ENCODE assay signal across 7 mouse cellular contexts in the genomic region with DNA sequence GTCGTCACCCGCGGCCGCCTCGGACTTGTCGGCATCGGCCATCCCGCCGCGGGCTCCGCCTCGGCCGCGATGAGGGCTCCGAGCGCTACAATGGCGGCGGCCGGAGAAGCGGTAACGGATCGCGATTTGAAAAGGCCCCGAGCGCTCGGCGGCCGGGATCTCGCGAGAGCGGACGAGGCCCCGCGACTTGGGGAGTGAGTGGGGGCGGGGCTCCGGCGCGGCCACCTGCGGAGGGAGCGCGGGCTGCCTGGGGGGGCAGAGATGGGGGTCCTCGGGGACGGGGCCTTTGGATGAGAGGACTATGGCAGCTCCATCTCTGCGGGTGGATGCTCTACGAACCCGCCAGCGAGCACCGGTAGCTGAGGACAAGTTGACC. TPM values are rescaled to one million over a fixed set of nuclear protein-coding genes. Genes with fewer than 3 reads are reported as not detected.
DNase-seq lines count a peak whose midpoint lies in the region; ATAC-seq and TF ChIP-seq lines count a peak whose summit lies in the region.

A gene (minus strand): TSS at position 185 of the 376 bp plus-strand sequence.

- no peaks in the 10 kb centered on the region for H3K36me3 ChIP-seq in intestine, embryonic 16.5 days (ENCODE audit: control insufficient read depth, insufficient read depth, low read length)
- H3K36me3 ChIP-seq in limb, embryonic 11.5 days (ENCODE audit: control insufficient read depth, insufficient read depth, low read length) = no peaks in the 10 kb centered on the region
- H3K36me3 ChIP-seq in midbrain, embryonic 13.5 days = no peaks in the 10 kb centered on the region
- H3K36me3 ChIP-seq in small intestine, adult 2 months (ENCODE audit: control insufficient read depth, insufficient read depth, low read length) = no peaks in the 10 kb centered on the region

- H3K27me3 ChIP-seq in intestine, embryonic 16.5 days (replicated peaks; ENCODE audit: control insufficient read depth, insufficient read depth, low read length) = no peaks in the 10 kb centered on the region
- H3K27me3 ChIP-seq in limb, embryonic 11.5 days (ENCODE audit: control insufficient read depth, insufficient read depth, low read length) = no peaks in the 10 kb centered on the region
- no peaks in the 10 kb centered on the region for H3K27me3 ChIP-seq in midbrain, embryonic 13.5 days
- 0 out of 2 replicates have a peak, but pooled peaks cover 3% of the 10 kb centered on the region for H3K27me3 ChIP-seq in small intestine, adult 2 months (ENCODE audit: control insufficient read depth, insufficient read depth, low read length)

- DNase-seq in adrenal gland, adult 8-10 months = peak; percentile 66
- DNase-seq in embryo, embryonic 11 days = peak; percentile 93
- DNase-seq in gastrocnemius, postnatal 36 days = peak; percentile 62 to 69
- DNase-seq in limb, embryonic 11.5 days (ENCODE audit: low spot score) = peak; percentile 92

- no peak for TF ChIP-seq CTCF in small intestine, adult 2 months (IDR thresholded peaks at IDR 0.05; ENCODE audit: extremely low read depth, insufficient read length, insufficient replicate concordance, low read depth, low read length)

- under 1% methylated on average over 40 of the region's 48 CpGs for WGBS in intestine, embryonic 16.5 days
- WGBS in limb, embryonic 11.5 days = under 1% methylated on average over 37 of the region's 48 CpGs
- WGBS in midbrain, embryonic 13.5 days = under 1% methylated on average over 48 of the region's 48 CpGs
- WGBS in small intestine, adult 2 months = 1% methylated on average over 47 of the region's 48 CpGs

- intact Hi-C loops in gastrocnemius, postnatal 36 days (cut with DNase I) = no loop called here

- peak within 1 kb of the TSS; percentile 77 for H3K4me2 ChIP-seq in intestine, embryonic 16.5 days (ENCODE audit: low read depth, low read length)
- peak within 1 kb of the TSS; percentile 60 for H3K4me2 ChIP-seq in limb, embryonic 11.5 days (ENCODE audit: low read depth, severe bottlenecking)
- H3K4me2 ChIP-seq in midbrain, embryonic 13.5 days (replicated peaks) = peak within 1 kb of the TSS; percentile 78

- peaks cover 12% of the 10 kb centered on the region; the same call in 1 of the 2 replicates for H3K4me1 ChIP-seq in intestine, embryonic 16.5 days (ENCODE audit: control insufficient read depth, insufficient read depth, low read length)
- H3K4me1 ChIP-seq in limb, embryonic 11.5 days (ENCODE audit: control insufficient read depth, insufficient read depth, low read length) = peaks cover 9% of the 10 kb centered on the region
- H3K4me1 ChIP-seq in midbrain, embryonic 13.5 days (replicated peaks) = peaks cover 30% of the 10 kb centered on the region
- no peaks in the 10 kb centered on the region for H3K4me1 ChIP-seq in small intestine, adult 2 months (ENCODE audit: control insufficient read depth, insufficient read depth, insufficient read length, low read length)

- H3K9me3 ChIP-seq in intestine, embryonic 16.5 days (ENCODE audit: control insufficient read depth, low read length) = no peaks in the 10 kb centered on the region
- no peaks in the 10 kb centered on the region for H3K9me3 ChIP-seq in limb, embryonic 11.5 days (ENCODE audit: control insufficient read depth, low read length)
- H3K9me3 ChIP-seq in midbrain, embryonic 13.5 days = no peaks in the 10 kb centered on the region

- H3K9ac ChIP-seq in intestine, embryonic 16.5 days (ENCODE audit: low read depth, low read length) = peak within 1 kb of the TSS; percentile 92
- H3K9ac ChIP-seq in limb, embryonic 11.5 days (ENCODE audit: low read length) = peak within 1 kb of the TSS; percentile 99
- H3K9ac ChIP-seq in midbrain, embryonic 13.5 days (replicated peaks) = peak within 1 kb of the TSS; percentile 98

- no peak for TF ChIP-seq POLR2A in small intestine, adult 2 months (IDR thresholded peaks at IDR 0.05; ENCODE audit: low read depth, low read length)

- peak within 1 kb of the TSS; percentile 81 for H3K27ac ChIP-seq in intestine, embryonic 16.5 days (ENCODE audit: low read length)
- H3K27ac ChIP-seq in limb, embryonic 11.5 days (replicated peaks; ENCODE audit: low read depth, low read length) = peak within 1 kb of the TSS; percentile 83
- H3K27ac ChIP-seq in midbrain, embryonic 13.5 days = peak within 1 kb of the TSS; percentile 97
- H3K27ac ChIP-seq in small intestine, adult 2 months (ENCODE audit: insufficient read depth, low read depth, low read length) = no peak within 1 kb of the TSS

- peak; percentile 90 for ATAC-seq in intestine, embryonic 16.5 days
- peak; percentile 86 for ATAC-seq in limb, embryonic 11.5 days (ENCODE audit: insufficient number of reproducible peaks, low FRiP score, low TSS enrichment, low read depth)
- peak; percentile 86 for ATAC-seq in midbrain, embryonic 13.5 days

- H3K4me3 ChIP-seq in intestine, embryonic 16.5 days (ENCODE audit: low read length) = peak within 1 kb of the TSS; percentile 74
- peak within 1 kb of the TSS; percentile 71 for H3K4me3 ChIP-seq in limb, embryonic 11.5 days (ENCODE audit: low read depth, low read length)
- peak within 1 kb of the TSS; percentile 83 for H3K4me3 ChIP-seq in midbrain, embryonic 13.5 days (replicated peaks)
- H3K4me3 ChIP-seq in small intestine, adult 2 months (ENCODE audit: low read depth, low read length) = peak within 1 kb of the TSS; percentile 84

RNA-seq across cellular contexts. Expression of the gene that starts here (rescaled TPM):
- 10 to 100 TPM; 24.2 to 41.5 (median 30.5) TPM for total RNA-seq in adrenal gland, adult 8-10 months (2022)
- 1 to 10 TPM; 3.0 to 3.6 TPM for total RNA-seq in gastrocnemius, postnatal 36 days (2021)
- 43.6 and 46.9 TPM in 2 replicates for polyA plus RNA-seq in intestine, embryonic 16.5 days (2015; fragmentation: Nextera tagmentation; extraction: Ambion mirVana)
- 136 and 151 TPM in 2 replicates for polyA plus RNA-seq in limb, embryonic 11.5 days (2014; fragmentation: Nextera tagmentation; extraction: Ambion mirVana)
- polyA plus RNA-seq in midbrain, embryonic 13.5 days (2015; fragmentation: Nextera tagmentation; extraction: Ambion mirVana) = 244 and 271 TPM in 2 replicates
- polyA plus RNA-seq in small intestine, adult 2 months (2012; rRNA removed) = 0.58 and 1.8 TPM in 2 replicates

Comparison
In these comparisons a context has a peak if more than half of its experiments do, and no peak if none do; other contexts are left out.
1. RNA of the gene that starts here (total RNA-seq): 24.2 to 41.5 TPM in adrenal gland, adult 8-10 months; 3.0 to 3.6 TPM in gastrocnemius, postnatal 36 days; every median in the first group is over 4 times any median in the second.
2. RNA of the gene that starts here (polyA plus RNA-seq): 244 to 271 TPM in midbrain, embryonic 13.5 days, 136 to 151 TPM in limb, embryonic 11.5 days and 43.6 to 46.9 TPM in intestine, embryonic 16.5 days; 0.58 to 1.8 TPM in small intestine, adult 2 months; every median in the first group is over 10 times any median in the second.
3. Peak in every context shown above with its lines, with median percentiles within 50 percentile points of each other: DNase-seq, ATAC-seq, H3K4me2 ChIP-seq, H3K4me3 ChIP-seq and H3K9ac ChIP-seq.